Mouse (Mus musculus) retina, postnatal 1 day (tissue): ENCODE measurements around the gene Smad6.

Source experiments
- DNase-seq: peaks from one replicate; pipeline ENCODE4 v3.0.0-alpha.2; 2012

Gene Smad6

GRCm38 (mm10) chr9:64021853-64022561 is at the start of gene Smad6:
Gene Smad6 (minus strand): TSS chr9:64022059.
- peak; percentile 98 for DNase-seq

DNA sequence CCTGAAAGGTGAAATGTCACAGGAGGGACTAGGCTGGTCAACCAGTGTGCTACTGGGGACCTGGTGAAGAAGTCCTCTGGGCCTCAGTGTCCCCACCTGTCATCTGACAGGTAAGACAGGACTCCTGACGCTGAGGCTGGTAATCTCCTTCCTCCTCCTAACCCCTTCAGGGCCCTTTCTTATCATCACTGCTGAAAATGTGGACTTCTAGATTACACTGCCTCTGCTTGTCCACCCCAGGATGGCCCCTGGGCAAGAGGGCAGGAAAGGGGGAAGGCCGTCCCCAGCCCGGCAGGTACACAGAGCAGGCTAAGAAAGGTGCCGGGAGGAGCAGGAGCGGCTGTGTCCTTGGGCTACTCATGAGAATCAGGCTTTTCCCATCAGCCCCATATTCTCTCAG is 48.8 kb upstream of the Smad6 start:
- DNase-seq: no peak

- DNase-seq: no peak
Observed at GRCm38 (mm10) chr9:64069131-64069530, 47.3 kb upstream of the Smad6 start.

- DNase-seq: no peak
Observed at GRCm38 (mm10) chr9:64068571-64068970, 46.7 kb upstream of the Smad6 start.

DNA sequence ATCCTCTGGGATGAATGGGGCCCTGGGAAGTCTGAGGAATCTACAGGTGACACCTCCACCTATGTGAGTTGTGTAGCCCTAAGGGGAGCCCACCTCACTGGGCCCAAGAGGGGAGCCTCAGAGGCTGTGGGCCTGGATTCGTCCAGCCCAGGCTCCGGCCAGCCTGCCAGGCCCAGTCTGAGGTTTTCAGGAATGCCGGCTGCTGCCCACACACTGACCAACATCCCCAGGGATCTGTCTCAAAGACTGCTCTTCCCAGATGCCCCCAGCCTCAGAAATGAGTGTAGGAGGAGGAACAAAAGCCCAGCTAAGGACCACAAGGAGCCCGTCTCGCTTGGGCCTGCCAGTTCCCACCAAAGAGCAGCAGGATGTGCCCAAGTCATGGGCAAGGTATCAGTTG is 45.9 kb upstream of the Smad6 start:
- no peak for DNase-seq

- peak; percentile 56 for DNase-seq
Observed at GRCm38 (mm10) chr9:64060033-64060539, 38.2 kb upstream of the Smad6 start.

DNA sequence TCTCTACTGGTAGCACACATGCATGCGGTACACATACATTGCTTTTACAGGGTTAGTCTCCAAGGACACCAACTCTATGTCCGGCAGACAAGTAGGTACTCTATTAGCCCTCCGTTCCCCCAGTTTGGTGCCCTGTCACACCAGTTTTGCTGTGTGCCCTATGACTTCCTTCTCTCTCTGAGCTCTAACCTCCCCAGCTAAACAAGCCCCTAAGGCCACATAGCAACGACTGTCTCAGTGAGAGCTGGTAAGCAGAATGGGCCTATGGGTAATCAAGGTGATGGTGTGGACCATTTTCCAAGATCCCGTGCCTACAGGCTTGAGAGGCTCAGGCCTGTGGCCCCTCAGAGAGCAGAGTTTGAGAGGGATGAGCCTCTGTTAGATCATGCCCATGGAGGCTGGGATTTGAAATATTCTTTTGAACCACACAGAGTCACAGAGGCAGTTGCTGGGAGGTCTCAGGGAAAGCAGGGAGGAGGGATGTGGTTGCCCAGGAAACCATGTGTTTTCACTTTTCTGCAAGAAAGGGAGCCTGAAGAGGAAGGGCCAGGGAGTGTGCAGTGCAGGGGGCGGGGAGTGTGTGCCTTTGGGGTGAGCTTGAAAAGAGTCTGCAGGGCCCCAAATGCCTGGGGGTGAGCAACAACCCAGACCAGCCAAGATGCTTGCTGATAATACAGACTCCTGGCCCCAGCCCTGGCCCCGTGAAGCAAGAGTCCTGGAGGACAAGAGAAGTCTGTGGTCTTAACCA is 36.2 kb upstream of the Smad6 start:
- DNase-seq: no peak

GRCm38 (mm10) chr9:64055162-64055561 is 33.3 kb upstream of the Smad6 start:
- DNase-seq: no peak

DNA sequence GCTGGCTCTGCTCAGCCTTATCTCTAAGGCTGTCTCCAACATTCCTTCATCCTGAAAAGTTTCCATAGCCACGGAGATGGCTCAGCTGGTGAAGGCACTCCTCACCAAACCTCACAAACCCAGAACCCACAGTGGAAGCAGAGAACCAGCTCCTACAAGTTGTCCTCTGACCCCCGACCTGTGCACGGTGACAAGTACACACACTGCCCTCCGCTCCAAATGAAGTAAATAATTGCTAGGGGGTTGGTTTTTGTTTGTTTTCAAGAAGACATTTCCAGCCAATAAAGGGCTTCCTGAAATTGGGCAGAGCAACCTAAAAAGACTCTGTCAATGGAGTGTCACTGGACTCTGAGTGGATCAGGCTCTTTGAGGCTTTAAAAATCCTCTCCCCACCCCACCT is 31.9 kb upstream of the Smad6 start:
- no peak for DNase-seq

- no peak for DNase-seq
Observed at GRCm38 (mm10) chr9:64051241-64051640, 29.4 kb upstream of the Smad6 start.

DNA sequence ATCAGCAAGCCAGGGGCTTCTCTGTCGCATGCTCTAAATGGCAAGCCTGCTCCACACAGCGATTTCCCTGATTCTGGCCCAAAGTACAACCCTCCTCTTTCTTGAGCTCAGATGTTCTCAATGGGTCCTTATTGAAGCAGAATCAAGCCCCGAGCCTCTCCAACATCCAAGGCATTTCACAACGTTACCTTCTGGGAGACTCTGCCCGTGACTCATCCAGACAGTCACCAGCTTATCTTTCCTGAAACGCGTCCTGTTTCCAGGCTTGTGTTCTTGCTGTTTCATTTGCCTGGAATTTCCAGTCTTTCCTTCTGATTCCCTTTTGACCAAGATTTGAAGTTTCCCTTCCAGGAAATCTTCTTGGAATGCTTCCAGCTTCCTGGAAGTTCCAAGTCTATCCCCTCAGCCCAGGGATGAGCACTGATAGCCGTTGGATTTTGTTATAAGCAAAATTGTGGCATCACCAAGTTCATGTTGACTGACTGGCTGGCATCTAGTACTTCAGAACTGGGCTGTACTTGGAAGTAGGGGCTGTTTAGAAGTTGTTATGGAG is 28.7 kb upstream of the Smad6 start:
- no peak for DNase-seq

- peak; percentile 80 for DNase-seq
Observed at GRCm38 (mm10) chr9:64049471-64050380, 27.9 kb upstream of the Smad6 start.

DNA sequence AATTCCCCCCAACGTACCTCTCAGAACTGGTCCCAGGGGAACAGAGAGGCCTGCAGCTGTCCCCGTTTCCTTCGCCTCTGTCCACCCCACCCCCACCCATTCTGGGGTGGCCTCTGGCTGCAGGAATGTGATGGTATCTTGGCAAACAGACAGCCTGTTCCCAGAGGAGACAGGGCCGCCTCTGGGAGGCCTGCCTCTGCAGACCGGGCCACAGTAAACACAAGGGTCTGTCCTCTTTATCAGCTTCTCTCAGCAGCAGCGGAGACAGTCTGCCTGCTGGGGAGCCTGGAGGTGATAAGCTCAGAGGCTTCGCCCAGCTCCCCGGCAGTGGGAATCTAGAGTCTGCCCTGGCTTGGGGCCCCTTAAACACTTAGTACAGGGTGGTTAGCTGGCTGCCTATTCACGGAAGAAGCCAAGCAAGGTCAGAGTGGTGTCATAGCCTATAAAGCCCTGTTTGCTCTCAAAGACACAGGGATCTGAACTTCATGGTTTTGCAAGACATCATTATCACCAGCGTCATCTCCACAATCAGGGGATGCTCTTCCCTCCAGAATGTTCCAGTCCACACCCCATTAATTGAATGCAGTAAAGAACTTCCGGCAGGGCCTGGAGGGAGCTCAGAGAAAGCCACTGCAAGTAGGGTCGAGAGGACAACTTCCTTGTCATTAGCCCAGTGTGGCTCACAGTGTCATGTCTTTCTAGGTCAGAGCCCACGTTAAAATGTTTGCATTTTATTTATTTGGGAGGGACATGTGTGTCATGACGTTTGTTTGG is 23.4 kb upstream of the Smad6 start:
- DNase-seq: peak; percentile 80

DNA sequence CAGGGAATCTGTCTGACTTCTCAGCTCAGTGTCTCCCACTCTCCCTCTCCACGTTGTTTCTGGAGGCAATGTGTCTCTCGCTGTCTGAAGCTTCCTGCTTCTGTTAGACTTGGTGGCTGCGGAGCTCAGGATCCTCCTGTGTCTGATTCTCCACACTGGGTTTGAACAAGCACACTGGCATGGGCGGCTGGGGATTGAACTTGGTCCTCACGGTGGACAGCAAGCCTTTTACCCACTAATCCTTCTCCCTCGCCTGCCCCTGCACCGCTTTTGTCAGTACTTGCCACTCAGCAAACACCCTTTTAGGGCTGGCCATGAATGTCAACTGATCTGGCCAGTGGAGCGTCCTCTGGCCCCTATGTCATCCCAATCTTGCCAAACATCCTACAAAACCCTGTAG is 22.5 kb upstream of the Smad6 start:
- no peak for DNase-seq

GRCm38 (mm10) chr9:64042911-64043310 is 21.1 kb upstream of the Smad6 start:
- DNase-seq: no peak

DNA sequence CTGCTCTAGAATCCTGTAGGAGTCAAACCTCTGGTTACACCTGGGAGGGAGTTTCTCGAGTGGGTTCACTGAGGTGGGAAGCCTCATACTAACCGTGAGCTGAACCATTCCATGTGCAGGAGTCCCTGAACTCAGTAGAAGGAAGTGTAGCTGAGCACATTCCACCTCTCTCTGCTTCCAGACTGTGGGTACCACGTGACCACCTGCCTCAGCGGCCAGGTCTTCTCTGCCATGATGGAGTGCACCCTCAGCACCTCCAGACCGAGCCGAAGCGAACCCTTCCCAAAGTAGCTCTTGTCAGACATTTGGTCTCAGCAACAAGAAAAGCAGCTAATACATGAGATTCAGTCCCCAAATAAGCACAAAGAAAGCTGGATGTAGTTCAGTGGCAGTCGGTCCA is 20.4 kb upstream of the Smad6 start:
- DNase-seq: no peak

GRCm38 (mm10) chr9:64029908-64030631 is 8.2 kb upstream of the Smad6 start:
- DNase-seq: no peak

DNA sequence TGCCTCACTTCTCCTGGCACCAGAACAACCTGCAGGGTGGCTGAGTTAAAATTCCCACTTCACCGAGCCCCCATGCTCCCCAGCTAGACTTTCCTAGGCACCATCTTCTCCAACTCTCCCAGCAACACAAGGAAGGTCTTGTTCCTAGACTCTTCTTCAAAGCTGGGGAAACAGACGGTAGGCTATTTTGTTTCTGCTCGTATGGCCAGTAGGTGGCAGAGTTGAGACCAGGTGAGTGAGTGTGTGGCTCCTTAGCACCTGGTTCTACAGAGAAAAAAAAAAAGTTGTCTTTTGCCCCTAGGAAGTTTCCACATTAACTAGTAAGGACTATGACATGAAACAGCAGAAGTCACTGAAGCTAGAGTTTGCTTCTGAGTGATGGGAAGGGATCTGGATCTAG is 3.7 kb upstream of the Smad6 start:
- DNase-seq: peak; percentile 59

GRCm38 (mm10) chr9:64024976-64025375 is 3.1 kb upstream of the Smad6 start:
- DNase-seq: no peak

DNA sequence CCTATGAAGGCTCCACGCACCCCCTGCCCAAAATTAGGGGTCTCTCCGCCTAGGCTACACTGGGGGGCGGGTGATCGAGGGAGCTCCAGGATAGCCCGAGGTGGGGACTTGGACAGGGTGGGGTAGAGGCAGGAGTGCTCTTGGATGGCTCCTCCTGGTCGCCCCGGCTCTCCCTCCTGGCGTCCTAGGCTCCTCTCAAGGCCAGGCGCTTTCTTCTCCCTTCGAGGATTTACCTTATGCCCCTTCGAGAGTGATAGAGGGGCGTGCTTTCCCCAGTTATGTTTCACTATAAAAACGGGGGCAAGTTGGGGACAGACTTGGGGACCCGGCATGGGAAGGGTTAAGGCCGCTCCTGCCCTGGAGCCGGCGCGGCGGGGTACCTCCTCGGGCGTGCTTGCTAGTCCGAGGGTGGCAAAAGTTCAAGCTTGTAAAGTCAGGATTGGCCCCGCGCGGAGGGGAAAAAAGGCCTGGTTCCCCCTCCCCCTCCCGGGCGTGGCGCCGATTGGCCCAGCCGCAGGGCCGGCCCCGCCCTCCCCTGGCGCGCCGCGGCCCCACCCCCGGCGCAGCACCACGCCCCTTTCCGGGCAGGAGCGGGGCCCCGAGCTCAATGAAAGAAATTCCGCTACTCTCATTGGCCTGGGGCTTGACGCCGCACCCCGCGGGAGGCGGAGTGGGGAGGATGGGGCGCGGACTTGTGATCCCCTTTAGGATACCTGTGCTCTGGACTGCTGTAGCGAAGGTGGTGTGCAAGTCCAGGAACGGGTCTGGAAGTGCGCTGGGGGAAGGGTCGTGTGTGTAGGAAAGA is 905 bp upstream of the Smad6 start:
- DNase-seq: peak; percentile 98
